Mouse (Mus musculus): Measurements from ENCODE around the gene Nipal4. TPM values are rescaled to one million over a fixed set of nuclear protein-coding genes. Genes with fewer than 3 reads are reported as not detected.

The Nipal4 gene
- polyA plus RNA-seq, 1 experiment from 2014 or later = 1.6 TPM

DNA sequence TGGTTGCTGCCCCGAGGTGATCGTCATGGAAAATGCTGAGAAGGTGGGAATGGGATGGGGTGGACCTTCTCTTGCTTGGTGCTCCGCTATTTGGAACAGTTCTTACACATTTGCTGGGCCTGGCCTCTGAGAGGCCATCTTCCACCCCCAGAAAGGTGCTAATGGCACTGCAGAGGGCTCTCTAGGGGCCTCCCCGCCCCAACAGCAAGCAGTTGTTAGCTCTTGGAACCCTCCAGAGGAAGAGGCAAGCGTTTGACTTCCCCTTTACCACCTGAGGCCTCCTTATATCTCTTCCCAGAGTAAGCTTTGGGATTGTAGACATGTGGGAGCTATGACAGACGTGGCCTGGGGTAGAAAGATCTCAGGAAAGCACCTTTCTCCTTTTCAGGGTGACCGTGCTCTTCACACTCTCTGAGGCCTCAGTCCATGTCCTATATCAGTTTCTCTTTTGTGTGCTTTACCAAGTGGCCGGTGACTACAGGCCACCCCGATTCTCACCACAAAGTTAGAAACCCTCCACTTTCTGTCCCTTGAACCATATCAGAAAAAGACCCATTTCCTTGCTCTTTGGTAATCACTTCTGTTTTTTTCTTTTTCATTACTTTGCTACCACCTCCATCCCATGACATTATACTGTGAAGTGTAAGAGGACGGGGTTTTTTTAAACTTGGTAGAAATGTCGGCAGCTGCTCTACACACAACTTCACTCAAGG lies 21.0 kb downstream of the Nipal4 start:
- peaks cover 33% of the 10 kb centered on the region for H3K36me3 ChIP-seq (replicated peaks)
- H3K27me3 ChIP-seq (ENCODE audit: poor library complexity, severe bottlenecking) = no peaks in the 10 kb centered on the region
- DNase-seq (ENCODE audit: extremely low spot score, low spot score) = no peak
- no peak overlapping the region for H3K4me3 ChIP-seq
- H3K27ac ChIP-seq = no peak overlapping the region
- H3K4me1 ChIP-seq = no peaks in the 10 kb centered on the region
- 89% methylated on average over 11 of the region's 11 CpGs for WGBS
- H3K9me3 ChIP-seq = no peaks in the 10 kb centered on the region

- no peaks in the 10 kb centered on the region for H3K9me3 ChIP-seq
- WGBS = 93% methylated on average over 6 of the region's 6 CpGs
- peaks cover 49% of the 10 kb centered on the region for H3K36me3 ChIP-seq (replicated peaks)
- H3K4me1 ChIP-seq = no peaks in the 10 kb centered on the region
- no peak overlapping the region for H3K4me3 ChIP-seq
- no peak overlapping the region for H3K27ac ChIP-seq
- no peak for DNase-seq (ENCODE audit: extremely low spot score, low spot score)
- no peaks in the 10 kb centered on the region for H3K27me3 ChIP-seq (ENCODE audit: poor library complexity, severe bottlenecking)
Observed at GRCm38 (mm10) chr11:46143342-46143741, 23.0 kb downstream of the Nipal4 start.

DNA sequence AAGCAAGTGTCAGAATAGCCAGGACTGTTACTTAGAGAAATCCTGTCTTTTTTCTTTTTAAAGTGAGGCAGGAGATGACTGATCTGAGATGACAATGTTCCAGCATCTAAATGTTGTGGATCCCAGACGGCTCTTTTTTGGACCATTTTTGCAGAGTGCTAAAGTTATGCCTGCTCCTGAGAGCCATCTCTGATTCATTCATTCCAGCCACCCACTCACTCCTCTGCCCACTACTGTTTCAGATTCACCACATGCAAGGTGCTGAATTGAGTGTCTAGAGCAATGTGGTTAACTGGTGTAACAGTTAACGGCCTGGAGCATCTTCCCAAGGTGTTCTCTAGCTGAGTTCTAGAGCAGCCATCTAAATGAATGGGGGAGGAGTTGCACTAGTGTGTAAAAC lies 31.4 kb downstream of the Nipal4 start:
- Histone ChIP-seq H3K27me3 (ENCODE audit: poor library complexity, severe bottlenecking) (no peaks in the 10 kb centered on the region), H3K36me3 (replicated peaks) (peaks cover 32% of the 10 kb centered on the region), H3K4me3 (no peak overlapping the region), H3K27ac (no peak overlapping the region), H3K9me3 (no peaks in the 10 kb centered on the region), H3K4me1 (no peaks in the 10 kb centered on the region)
- no peak for DNase-seq (ENCODE audit: extremely low spot score, low spot score)
- WGBS = 86% methylated on average over 2 of the region's 2 CpGs

DNA sequence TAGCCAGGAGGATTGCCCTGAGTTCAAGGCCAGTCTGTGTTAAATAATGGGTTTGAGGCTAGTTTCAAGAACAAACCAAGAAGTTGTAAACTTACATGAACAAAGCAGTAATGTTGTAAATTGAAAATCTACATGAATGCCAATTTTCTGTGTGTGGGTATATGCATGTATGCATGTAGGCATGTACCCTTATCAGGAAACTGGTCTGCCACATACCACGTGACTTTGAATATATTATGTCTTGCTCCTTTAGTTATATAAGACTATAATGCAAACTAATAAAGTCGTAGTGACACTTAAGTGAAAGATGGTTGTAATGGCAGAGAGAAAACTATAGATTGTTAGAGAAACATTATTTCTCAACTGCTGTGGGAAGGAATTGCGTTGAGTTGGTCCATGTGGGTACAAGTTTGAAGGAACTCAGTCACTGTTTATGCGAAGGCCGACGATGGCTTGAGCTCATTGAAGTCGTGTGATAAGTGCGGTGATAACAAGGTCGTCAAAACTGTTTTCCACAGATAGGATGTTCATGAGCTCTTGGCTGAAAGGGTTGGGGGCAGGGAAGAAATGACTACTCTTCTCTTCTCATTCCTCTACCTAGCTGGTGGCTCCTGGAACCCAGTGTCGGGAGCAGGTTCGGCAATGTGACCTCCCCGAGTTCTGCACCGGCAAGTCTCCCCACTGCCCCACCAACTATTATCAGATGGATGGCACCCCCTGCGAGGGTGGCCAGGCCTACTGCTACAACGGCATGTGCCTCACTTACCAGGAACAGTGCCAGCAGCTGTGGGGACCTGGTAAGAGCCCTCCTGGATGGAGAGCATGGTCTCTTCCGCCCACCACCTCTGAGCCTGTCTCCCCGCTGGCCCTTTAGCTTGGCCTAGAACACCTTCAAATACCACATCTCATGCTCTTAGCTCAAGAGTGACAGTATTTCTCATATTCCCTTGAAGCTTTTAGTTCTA lies 35.0 kb downstream of the Nipal4 start:
- 90% methylated on average over 17 of the region's 17 CpGs for WGBS
- Histone ChIP-seq H3K36me3 (replicated peaks) (peaks cover 9% of the 10 kb centered on the region), H3K27me3 (ENCODE audit: poor library complexity, severe bottlenecking) (no peaks in the 10 kb centered on the region)

DNA sequence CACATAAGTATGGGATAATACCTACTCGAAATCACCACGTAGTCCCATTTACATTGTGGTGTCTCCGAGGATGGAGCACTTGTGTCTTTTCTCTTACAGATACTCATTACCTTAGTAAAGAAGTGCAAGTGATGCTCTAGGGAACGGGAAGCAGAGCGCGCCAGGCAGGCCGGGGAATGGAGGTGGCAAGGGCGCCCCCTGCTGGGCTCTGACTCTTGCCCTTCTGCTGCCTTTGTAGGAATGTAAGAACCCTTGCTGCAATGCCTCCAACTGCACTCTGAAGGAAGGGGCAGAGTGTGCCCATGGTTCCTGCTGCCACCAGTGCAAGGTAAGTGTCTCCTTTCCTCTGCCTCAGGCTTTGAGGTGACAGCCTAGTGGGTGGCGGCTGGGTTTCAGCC lies 37.8 kb downstream of the Nipal4 start:
- DNase-seq (ENCODE audit: extremely low spot score, low spot score) = no peak
- no peak overlapping the region for H3K27ac ChIP-seq
- no peaks in the 10 kb centered on the region for H3K9me3 ChIP-seq
- H3K27me3 ChIP-seq (ENCODE audit: poor library complexity, severe bottlenecking) = no peaks in the 10 kb centered on the region
- WGBS = 66% methylated on average over 9 of the region's 9 CpGs
- no peak overlapping the region for H3K4me3 ChIP-seq
- no peaks in the 10 kb centered on the region for H3K4me1 ChIP-seq
- H3K36me3 ChIP-seq (replicated peaks) = peaks cover 4% of the 10 kb centered on the region

More for the DNA sequence above, 35.0 kb downstream of the Nipal4 start:
- no peaks in the 10 kb centered on the region for H3K4me1 ChIP-seq
- H3K27ac ChIP-seq = no peak overlapping the region
- no peak for DNase-seq (ENCODE audit: extremely low spot score, low spot score)
- H3K9me3 ChIP-seq = no peaks in the 10 kb centered on the region
- H3K4me3 ChIP-seq = no peak overlapping the region

- DNase-seq (ENCODE audit: extremely low spot score, low spot score) = no peak
- 80% methylated on average over 15 of the region's 15 CpGs for WGBS
Observed at GRCm38 (mm10) chr11:46127621-46128547, 38.4 kb downstream of the Nipal4 start.

GRCm38 (mm10) chr11:46126827-46127410 lies 39.4 kb downstream of the Nipal4 start:
- H3K36me3 ChIP-seq (replicated peaks) = peaks cover 10% of the 10 kb centered on the region
- no peaks in the 10 kb centered on the region for H3K27me3 ChIP-seq (ENCODE audit: poor library complexity, severe bottlenecking)
- no peak overlapping the region for H3K4me3 ChIP-seq
- DNase-seq (ENCODE audit: extremely low spot score, low spot score) = no peak
- H3K4me1 ChIP-seq = no peaks in the 10 kb centered on the region
- H3K9me3 ChIP-seq = no peaks in the 10 kb centered on the region
- no peak overlapping the region for H3K27ac ChIP-seq
- WGBS = 86% methylated on average over 11 of the region's 11 CpGs

More at GRCm38 (mm10) chr11:46127621-46128547, 38.4 kb downstream of the Nipal4 start:
- no peaks in the 10 kb centered on the region for H3K27me3 ChIP-seq (ENCODE audit: poor library complexity, severe bottlenecking)
- no peak overlapping the region for H3K4me3 ChIP-seq
- no peaks in the 10 kb centered on the region for H3K4me1 ChIP-seq
- no peak overlapping the region for H3K27ac ChIP-seq
- no peaks in the 10 kb centered on the region for H3K9me3 ChIP-seq
- H3K36me3 ChIP-seq (replicated peaks) = peaks cover 4% of the 10 kb centered on the region

GRCm38 (mm10) chr11:46126317-46126716 lies 40.0 kb downstream of the Nipal4 start:
- 93% methylated on average over 7 of the region's 7 CpGs for WGBS
- no peaks in the 10 kb centered on the region for H3K4me1 ChIP-seq
- H3K27ac ChIP-seq = no peak overlapping the region
- no peak for DNase-seq (ENCODE audit: extremely low spot score, low spot score)
- no peaks in the 10 kb centered on the region for H3K27me3 ChIP-seq (ENCODE audit: poor library complexity, severe bottlenecking)
- peaks cover 10% of the 10 kb centered on the region; the same call in 1 of the 2 replicates for H3K36me3 ChIP-seq (replicated peaks)
- H3K4me3 ChIP-seq = no peak overlapping the region
- no peaks in the 10 kb centered on the region for H3K9me3 ChIP-seq

- H3K4me1 ChIP-seq = no peaks in the 10 kb centered on the region
- H3K27ac ChIP-seq = no peak overlapping the region
- no peaks in the 10 kb centered on the region for H3K27me3 ChIP-seq (ENCODE audit: poor library complexity, severe bottlenecking)
- no peak overlapping the region for H3K4me3 ChIP-seq
- DNase-seq (ENCODE audit: extremely low spot score, low spot score) = no peak
- WGBS = 95% methylated on average over 7 of the region's 7 CpGs
- H3K9me3 ChIP-seq = no peaks in the 10 kb centered on the region
- H3K36me3 ChIP-seq (replicated peaks) = peaks cover 10% of the 10 kb centered on the region; the same call in 1 of the 2 replicates
Observed at GRCm38 (mm10) chr11:46125835-46126229, 40.5 kb downstream of the Nipal4 start.

GRCm38 (mm10) chr11:46125093-46125834 lies 41.0 kb downstream of the Nipal4 start:
- H3K4me3 ChIP-seq = no peak overlapping the region
- no peaks in the 10 kb centered on the region for H3K27me3 ChIP-seq (ENCODE audit: poor library complexity, severe bottlenecking)
- no peak for DNase-seq (ENCODE audit: extremely low spot score, low spot score)
- H3K4me1 ChIP-seq = no peaks in the 10 kb centered on the region
- 93% methylated on average over 12 of the region's 12 CpGs for WGBS
- H3K9me3 ChIP-seq = no peaks in the 10 kb centered on the region
- H3K36me3 ChIP-seq (replicated peaks) = peaks cover 10% of the 10 kb centered on the region; the same call in 1 of the 2 replicates
- H3K27ac ChIP-seq = no peak overlapping the region

DNA sequence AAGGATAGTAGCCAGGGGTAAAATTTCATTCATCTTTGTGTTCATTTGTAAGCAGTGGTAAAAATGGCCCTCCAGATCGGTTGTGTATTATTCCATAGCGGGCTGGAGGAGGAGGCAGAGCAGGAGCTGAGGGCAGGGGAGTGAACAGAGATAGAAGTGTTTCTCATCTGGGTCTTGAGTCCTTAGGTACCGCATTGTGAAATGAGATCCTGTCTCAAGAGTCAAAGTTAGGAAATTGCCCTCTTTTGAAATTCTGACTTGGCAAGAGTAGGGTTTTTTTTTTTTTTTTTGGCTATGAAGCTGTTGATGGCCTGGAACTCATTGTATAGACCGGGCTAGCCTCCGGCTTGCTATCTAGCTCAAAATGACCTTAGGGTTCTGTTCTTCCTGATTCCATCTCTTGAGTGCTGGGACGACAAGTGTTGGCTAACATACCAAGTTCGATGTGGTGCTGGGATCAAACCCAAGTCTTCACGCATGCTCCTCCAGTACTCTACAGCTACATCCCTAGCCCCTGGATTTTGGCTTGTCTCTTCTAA lies 42.9 kb downstream of the Nipal4 start:
- Histone ChIP-seq H3K27ac (no peak overlapping the region), H3K36me3 (replicated peaks) (peaks cover 10% of the 10 kb centered on the region; the same call in 1 of the 2 replicates), H3K4me3 (no peak overlapping the region), H3K9me3 (no peaks in the 10 kb centered on the region), H3K27me3 (ENCODE audit: poor library complexity, severe bottlenecking) (no peaks in the 10 kb centered on the region), H3K4me1 (peaks cover 9% of the 10 kb centered on the region; the same call in 1 of the 2 replicates)
- DNase-seq (ENCODE audit: extremely low spot score, low spot score) = no peak
- 96% methylated on average over 8 of the region's 8 CpGs for WGBS

Measured in forebrain, embryonic 10.5 days (tissue).